Mouse (Mus musculus): Measurements from ENCODE around the gene Safb2. TPM values are rescaled to one million over a fixed set of nuclear protein-coding genes. Genes with fewer than 3 reads are reported as not detected.

The Safb2 gene
- polyA plus RNA-seq, 1 experiment from 2014 or later, result 28.8 TPM

- H3K9ac ChIP-seq (ENCODE audit: low read length), result no peak overlapping the region
- no peaks in the 10 kb centered on the region for H3K36me3 ChIP-seq (ENCODE audit: control insufficient read depth, insufficient read depth, low read length)
- DNase-seq (ENCODE audit: low spot score), result peak; percentile 53
- no peaks in the 10 kb centered on the region for H3K9me3 ChIP-seq (ENCODE audit: control insufficient read depth, low read length)
- H3K4me2 ChIP-seq (replicated peaks; ENCODE audit: low read depth), result no peak overlapping the region
- H3K4me1 ChIP-seq (replicated peaks; ENCODE audit: control insufficient read depth, insufficient read depth), result no peaks in the 10 kb centered on the region
- TF ChIP-seq EP300 (optimal IDR thresholded peaks at IDR 0.05) (no peak), CTCF (IDR thresholded peaks at IDR 0.05; ENCODE audit: low read depth) (no peak)
- H3K27ac ChIP-seq (replicated peaks), result peak overlapping the region; percentile 61
- no peaks in the 10 kb centered on the region for H3K27me3 ChIP-seq (ENCODE audit: control insufficient read depth, insufficient read depth, low read length)
- 56% methylated on average over 12 of the region's 12 CpGs for WGBS
- no peak overlapping the region for H3K4me3 ChIP-seq (ENCODE audit: low read depth, low read length)
- ATAC-seq (ENCODE audit: low FRiP score, low TSS enrichment), result no peak
Observed at GRCm38 (mm10) chr17:56550784-56551475, 33.5 kb downstream of the Safb2 start.

GRCm38 (mm10) chr17:56548605-56549105 lies 35.7 kb downstream of the Safb2 start:
- Histone ChIP-seq H3K4me3 (ENCODE audit: low read depth, low read length) (no peak overlapping the region), H3K9me3 (ENCODE audit: control insufficient read depth, low read length) (no peaks in the 10 kb centered on the region), H3K27ac (replicated peaks) (no peak overlapping the region), H3K4me1 (replicated peaks; ENCODE audit: control insufficient read depth, insufficient read depth) (no peaks in the 10 kb centered on the region), H3K4me2 (replicated peaks; ENCODE audit: low read depth) (no peak overlapping the region), H3K36me3 (ENCODE audit: control insufficient read depth, insufficient read depth, low read length) (no peaks in the 10 kb centered on the region), H3K9ac (ENCODE audit: low read length) (no peak overlapping the region), H3K27me3 (ENCODE audit: control insufficient read depth, insufficient read depth, low read length) (no peaks in the 10 kb centered on the region)
- 75% methylated on average over 4 of the region's 4 CpGs for WGBS
- no peak for ATAC-seq (ENCODE audit: low FRiP score, low TSS enrichment)
- TF ChIP-seq CTCF (IDR thresholded peaks at IDR 0.05; ENCODE audit: low read depth) (no peak), EP300 (optimal IDR thresholded peaks at IDR 0.05) (no peak)
- peak; percentile 13 for DNase-seq (ENCODE audit: low spot score)

- ATAC-seq (ENCODE audit: low FRiP score, low TSS enrichment) (no peak), DNase-seq (ENCODE audit: low spot score) (no peak)
- Histone ChIP-seq H3K4me2 (replicated peaks; ENCODE audit: low read depth) (no peak overlapping the region), H3K4me3 (ENCODE audit: low read depth, low read length) (no peak overlapping the region), H3K27ac (replicated peaks) (no peak overlapping the region), H3K4me1 (replicated peaks; ENCODE audit: control insufficient read depth, insufficient read depth) (no peaks in the 10 kb centered on the region), H3K9ac (ENCODE audit: low read length) (no peak overlapping the region), H3K9me3 (ENCODE audit: control insufficient read depth, low read length) (no peaks in the 10 kb centered on the region), H3K27me3 (ENCODE audit: control insufficient read depth, insufficient read depth, low read length) (no peaks in the 10 kb centered on the region), H3K36me3 (ENCODE audit: control insufficient read depth, insufficient read depth, low read length) (no peaks in the 10 kb centered on the region)
- TF ChIP-seq CTCF (IDR thresholded peaks at IDR 0.05; ENCODE audit: low read depth), result peak; percentile 47
- TF ChIP-seq EP300 (optimal IDR thresholded peaks at IDR 0.05), result no peak
- 74% methylated on average over 9 of the region's 9 CpGs for WGBS
Observed at GRCm38 (mm10) chr17:56547846-56548604, 36.4 kb downstream of the Safb2 start.

- no peak for ATAC-seq (ENCODE audit: low FRiP score, low TSS enrichment)
- H3K36me3 ChIP-seq (ENCODE audit: control insufficient read depth, insufficient read depth, low read length), result no peaks in the 10 kb centered on the region
- DNase-seq (ENCODE audit: low spot score), result peak; percentile 11
- H3K27me3 ChIP-seq (ENCODE audit: control insufficient read depth, insufficient read depth, low read length), result no peaks in the 10 kb centered on the region
- H3K9ac ChIP-seq (ENCODE audit: low read length), result no peak overlapping the region
- no peaks in the 10 kb centered on the region for H3K9me3 ChIP-seq (ENCODE audit: control insufficient read depth, low read length)
- 68% methylated on average over 17 of the region's 17 CpGs for WGBS
- H3K4me2 ChIP-seq (replicated peaks; ENCODE audit: low read depth), result no peak overlapping the region
- no peak for TF ChIP-seq EP300 (optimal IDR thresholded peaks at IDR 0.05)
- no peak for TF ChIP-seq CTCF (IDR thresholded peaks at IDR 0.05; ENCODE audit: low read depth)
- H3K4me3 ChIP-seq (ENCODE audit: low read depth, low read length), result no peak overlapping the region
- no peaks in the 10 kb centered on the region for H3K4me1 ChIP-seq (replicated peaks; ENCODE audit: control insufficient read depth, insufficient read depth)
- no peak overlapping the region for H3K27ac ChIP-seq (replicated peaks)
Observed at GRCm38 (mm10) chr17:56547116-56547845, 37.1 kb downstream of the Safb2 start.

DNA sequence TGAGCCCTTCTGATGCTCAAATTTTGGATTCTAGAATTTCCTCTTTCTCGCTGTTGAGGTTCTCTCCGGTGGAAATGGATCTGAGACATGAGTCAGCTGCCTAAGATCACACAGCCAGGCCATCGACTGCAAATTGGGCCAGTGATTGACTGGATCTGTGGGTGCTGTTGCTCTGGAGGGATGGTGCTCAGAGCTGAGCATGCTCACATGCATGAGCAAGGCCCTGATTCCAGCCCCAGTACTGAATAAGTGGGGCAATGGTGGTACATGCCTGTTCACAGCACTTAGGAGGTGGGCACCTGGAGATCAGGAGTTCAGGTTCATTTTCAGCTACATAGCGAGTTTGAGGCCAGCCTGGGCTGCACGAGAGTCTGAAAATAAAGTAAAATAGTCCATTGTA lies 37.8 kb downstream of the Safb2 start:
- H3K4me3 ChIP-seq (ENCODE audit: low read depth, low read length), result no peak overlapping the region
- 82% methylated on average over 5 of the region's 5 CpGs for WGBS
- no peak overlapping the region for H3K27ac ChIP-seq (replicated peaks)
- ATAC-seq (ENCODE audit: low FRiP score, low TSS enrichment) (no peak), DNase-seq (ENCODE audit: low spot score) (peak; percentile 10)
- H3K9me3 ChIP-seq (ENCODE audit: control insufficient read depth, low read length), result no peaks in the 10 kb centered on the region
- no peak overlapping the region for H3K9ac ChIP-seq (ENCODE audit: low read length)
- no peaks in the 10 kb centered on the region for H3K4me1 ChIP-seq (replicated peaks; ENCODE audit: control insufficient read depth, insufficient read depth)
- no peak for TF ChIP-seq EP300 (optimal IDR thresholded peaks at IDR 0.05)
- TF ChIP-seq CTCF (IDR thresholded peaks at IDR 0.05; ENCODE audit: low read depth), result no peak
- H3K27me3 ChIP-seq (ENCODE audit: control insufficient read depth, insufficient read depth, low read length), result no peaks in the 10 kb centered on the region
- no peaks in the 10 kb centered on the region for H3K36me3 ChIP-seq (ENCODE audit: control insufficient read depth, insufficient read depth, low read length)
- no peak overlapping the region for H3K4me2 ChIP-seq (replicated peaks; ENCODE audit: low read depth)

All from stomach, postnatal 0 days (tissue).